Mouse (Mus musculus) liver, embryonic 16.5 days (tissue): Measurements from ENCODE around the gene Zfp628. TPM values are rescaled to one million over a fixed set of nuclear protein-coding genes. Genes with fewer than 3 reads are reported as not detected.

Experiments
- ATAC-seq: fragments of 200-750 bp; cut with Nextera tagmentation; 2 replicates; pipeline ENCODE4 v1.8.0; 2017; ENCODE audit warnings: low read depth, mild to moderate bottlenecking, moderate number of reproducible peaks, moderate library complexity
- H3K27ac ChIP-seq: fragments of 300-500 bp; sonication (generic); 2 replicates; pipeline ENCODE4 v1.5.1; 2014; ENCODE audit warnings: mild to moderate bottlenecking, low read length
- H3K27me3 ChIP-seq: fragments of 300-500 bp; sonication (generic); 2 replicates; pipeline ENCODE4 v1.6.1; 2014; ENCODE audit warnings: low read depth, low read length, mixed read lengths; ENCODE audit not compliant: control insufficient read depth, insufficient read depth
- H3K36me3 ChIP-seq: fragments of 300-500 bp; sonication (generic); 2 replicates; pipeline ENCODE4 v1.6.1; 2014; ENCODE audit warnings: mild to moderate bottlenecking; ENCODE audit not compliant: control insufficient read depth, insufficient read depth
- H3K4me1 ChIP-seq: fragments of 300-500 bp; sonication (generic); 2 replicates; pipeline ENCODE4 v1.6.1; 2014; ENCODE audit warnings: low read depth, low read length, mixed read lengths; ENCODE audit not compliant: control insufficient read depth
- H3K4me2 ChIP-seq: fragments of 300-500 bp; sonication (generic); 2 replicates; pipeline ENCODE4 v1.6.1; 2014; ENCODE audit warnings: low read depth, low read length, mixed read lengths
- H3K4me3 ChIP-seq: fragments of 300-500 bp; sonication (generic); 2 replicates; pipeline ENCODE4 v1.5.1; 2014; ENCODE audit warnings: low read depth, mild to moderate bottlenecking, low read length
- H3K9ac ChIP-seq: fragments of 300-500 bp; sonication (generic); 2 replicates; pipeline ENCODE4 v1.6.1; 2014; ENCODE audit warnings: low read depth, low read length
- H3K9me3 ChIP-seq: fragments of 300-500 bp; sonication (generic); replicated peaks from 2 replicates; pipeline ENCODE4 v1.6.1; 2016; ENCODE audit warnings: low read length; ENCODE audit not compliant: control insufficient read depth
- WGBS: fragments of 180-500 bp; shearing (Covaris S2); extraction: QIAGEN DNeasy Blood & Tissue Kit; methylation state at CpG from one replicate; pipeline ENCODE4 v1.1.7; 2014; ENCODE audit not compliant: insufficient replicate concordance; 5-methylcytosine and 5-hydroxymethylcytosine counted together
- polyA plus RNA-seq: library from polyadenylated mRNA; unstranded; fragments of >200 nt; fragmentation: Nextera tagmentation; extraction: Ambion mirVana; gene quantifications from 2 replicates; pipeline ENCODE4 v1.2.1, GENCODE M21; 2015

Gene Zfp628
- polyA plus RNA-seq, 1 experiment from 2014 or later, result 1.9 TPM

DNA sequence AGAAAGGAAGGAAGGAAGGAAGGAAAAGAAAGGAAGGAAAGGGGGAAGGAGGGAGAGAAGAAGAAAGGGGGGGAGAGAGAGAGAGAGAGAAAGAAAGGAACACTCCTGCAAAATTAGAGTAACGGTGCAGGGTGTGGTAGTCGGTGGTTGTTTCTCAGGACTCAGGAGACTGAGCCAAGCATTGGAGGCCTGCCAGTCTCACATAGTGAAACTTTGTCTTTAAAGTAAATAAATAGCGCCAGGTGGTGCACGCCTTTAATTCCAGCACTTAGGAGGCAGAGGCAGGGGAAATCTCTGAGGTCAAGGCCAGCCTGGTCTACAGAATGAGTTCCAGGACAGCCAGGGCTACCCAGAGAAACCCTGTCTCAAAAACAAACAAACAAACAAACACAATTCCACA, 28.3 kb upstream of the Zfp628 start:
- Histone ChIP-seq H3K27ac (no peak overlapping the region), H3K9ac (no peak overlapping the region), H3K4me1 (no peaks in the 10 kb centered on the region), H3K4me2 (no peak overlapping the region), H3K36me3 (no peaks in the 10 kb centered on the region), H3K4me3 (no peak overlapping the region), H3K9me3 (no peaks in the 10 kb centered on the region), H3K27me3 (no peaks in the 10 kb centered on the region)
- peak; percentile 32; the same call in 1 of the 2 replicates for ATAC-seq
- WGBS, result 60% methylated on average over 4 of the region's 4 CpGs

DNA sequence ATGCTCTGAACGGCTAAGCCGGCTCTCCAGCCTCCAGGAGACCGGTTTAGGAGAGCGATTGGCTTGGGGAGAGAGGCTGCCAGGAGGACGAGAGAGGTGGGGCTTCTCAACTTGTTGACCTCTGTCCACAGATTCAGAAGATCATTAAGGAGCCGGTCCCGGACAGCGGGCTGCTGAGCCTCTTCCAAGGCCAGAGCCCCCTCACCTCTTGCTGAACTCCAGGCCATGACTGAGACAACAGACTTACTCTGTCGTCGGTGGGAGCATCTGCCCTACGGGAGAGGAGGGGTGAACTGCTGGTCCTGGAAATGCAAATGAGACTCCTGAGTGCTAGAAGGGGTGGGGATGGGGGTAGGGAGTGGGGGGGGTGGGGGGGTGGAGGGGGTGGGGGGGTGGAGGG, 19.8 kb upstream of the Zfp628 start:
- 70% methylated on average over 11 of the region's 11 CpGs for WGBS
- H3K27me3 ChIP-seq, result no peaks in the 10 kb centered on the region
- no peak overlapping the region for H3K27ac ChIP-seq
- H3K4me3 ChIP-seq, result no peak overlapping the region
- peaks cover 7% of the 10 kb centered on the region for H3K4me1 ChIP-seq
- no peak overlapping the region for H3K4me2 ChIP-seq
- H3K36me3 ChIP-seq, result no peaks in the 10 kb centered on the region
- no peaks in the 10 kb centered on the region for H3K9me3 ChIP-seq
- ATAC-seq, result no peak
- H3K9ac ChIP-seq, result no peak overlapping the region

DNA sequence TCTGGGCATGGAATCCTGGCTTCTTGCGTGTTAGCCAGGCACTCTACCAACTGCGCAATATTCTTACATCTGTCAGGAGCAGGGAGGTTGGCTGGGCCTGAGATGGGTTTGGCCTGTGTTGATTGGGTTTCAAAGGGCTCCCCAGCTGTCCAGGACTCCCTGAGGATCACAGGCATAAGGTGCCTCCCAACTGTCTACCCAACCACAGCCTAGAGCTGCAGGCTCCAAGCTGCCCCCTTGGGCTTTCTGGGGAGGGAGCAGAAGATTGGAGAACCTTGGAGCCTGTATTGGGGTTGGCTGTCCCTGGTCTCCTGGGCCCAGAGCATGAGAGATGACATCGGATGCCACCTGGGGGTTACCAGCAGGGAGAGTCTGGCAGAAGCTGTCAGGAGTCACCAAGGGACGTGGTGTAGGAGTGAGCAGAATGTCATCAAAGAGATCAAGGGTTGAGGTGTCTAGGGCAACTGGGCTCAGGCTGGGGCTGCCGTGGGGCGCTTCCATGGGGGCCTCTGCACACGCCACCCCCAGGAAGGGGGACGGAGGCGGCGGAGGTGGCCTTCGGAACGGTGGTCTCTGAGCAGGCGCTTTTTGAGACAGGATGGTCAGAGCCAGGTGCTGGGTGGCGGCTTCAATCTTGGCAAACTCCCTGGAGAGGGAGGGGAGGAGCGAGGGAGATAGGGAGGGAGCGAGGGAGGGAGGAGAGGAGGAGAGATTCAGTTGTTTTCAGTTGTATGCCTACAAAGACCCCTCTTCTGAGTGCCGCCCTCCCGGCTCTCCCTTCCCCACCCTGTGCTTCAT, 16.0 kb upstream of the Zfp628 start:
- H3K4me2 ChIP-seq, result peak overlapping the region; percentile 62
- H3K9ac ChIP-seq, result peak overlapping the region; percentile 10; the same call in 1 of the 2 replicates
- no peaks in the 10 kb centered on the region for H3K27me3 ChIP-seq
- no peak for ATAC-seq
- H3K27ac ChIP-seq, result no peak overlapping the region
- H3K9me3 ChIP-seq, result 0 out of 2 replicates have a peak, but pooled peaks cover 2% of the 10 kb centered on the region
- H3K4me1 ChIP-seq, result peaks cover 12% of the 10 kb centered on the region
- peak overlapping the region; percentile 33 for H3K4me3 ChIP-seq
- 29% methylated on average over 15 of the region's 18 CpGs for WGBS
- no peaks in the 10 kb centered on the region for H3K36me3 ChIP-seq

DNA sequence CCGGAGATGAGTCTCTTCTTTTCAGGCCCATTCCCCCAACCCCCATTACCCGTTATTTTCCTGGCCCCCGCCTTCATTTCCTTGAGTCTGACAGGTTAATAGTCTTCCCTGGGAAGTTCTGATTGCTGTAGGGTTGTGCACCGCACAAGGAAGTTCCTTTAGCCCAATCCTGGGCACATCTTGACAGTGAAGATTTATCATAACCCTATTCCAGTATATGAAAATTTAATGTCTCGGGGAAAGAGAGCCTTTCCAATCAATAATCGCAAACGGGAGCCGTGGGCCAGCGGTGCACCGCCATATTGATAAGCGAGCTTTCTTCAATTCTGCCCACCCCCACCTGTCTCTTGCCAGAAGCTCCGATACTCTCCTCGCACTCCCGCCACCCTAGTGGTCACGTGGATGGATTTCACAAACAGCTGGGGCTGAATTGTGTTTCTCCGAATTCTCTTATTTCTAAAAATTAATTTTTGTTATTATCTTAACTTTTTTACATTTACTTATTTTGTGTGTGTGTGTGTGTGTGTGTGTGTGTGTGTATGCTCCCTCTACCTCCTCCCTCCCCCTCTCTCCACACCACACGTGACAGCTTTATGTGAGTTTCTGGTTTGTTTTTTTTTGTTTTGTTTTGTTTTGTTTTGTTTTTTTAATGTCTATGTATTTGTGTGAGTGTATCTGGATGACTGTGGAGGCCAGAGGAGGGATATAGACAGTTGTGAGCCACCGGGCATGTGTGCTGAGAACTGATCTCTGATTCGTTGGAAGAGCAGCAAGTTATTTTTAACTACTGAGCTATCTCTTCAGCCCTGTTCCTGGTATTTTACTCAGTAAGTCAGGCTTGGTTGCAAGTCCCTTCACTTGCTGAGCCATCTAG, 15.1 kb upstream of the Zfp628 start:
- peaks cover 12% of the 10 kb centered on the region for H3K4me1 ChIP-seq
- peak overlapping the region; percentile 41 for H3K9ac ChIP-seq
- H3K27ac ChIP-seq, result peak overlapping the region; percentile 52; the same call in 1 of the 2 replicates
- H3K4me2 ChIP-seq, result peak overlapping the region; percentile 62
- no peaks in the 10 kb centered on the region for H3K27me3 ChIP-seq
- peak; percentile 69 for ATAC-seq
- H3K9me3 ChIP-seq, result 0 out of 2 replicates have a peak, but pooled peaks cover 2% of the 10 kb centered on the region
- H3K36me3 ChIP-seq, result no peaks in the 10 kb centered on the region
- 7% methylated on average over 19 of the region's 19 CpGs for WGBS
- peak overlapping the region; percentile 33 for H3K4me3 ChIP-seq

DNA sequence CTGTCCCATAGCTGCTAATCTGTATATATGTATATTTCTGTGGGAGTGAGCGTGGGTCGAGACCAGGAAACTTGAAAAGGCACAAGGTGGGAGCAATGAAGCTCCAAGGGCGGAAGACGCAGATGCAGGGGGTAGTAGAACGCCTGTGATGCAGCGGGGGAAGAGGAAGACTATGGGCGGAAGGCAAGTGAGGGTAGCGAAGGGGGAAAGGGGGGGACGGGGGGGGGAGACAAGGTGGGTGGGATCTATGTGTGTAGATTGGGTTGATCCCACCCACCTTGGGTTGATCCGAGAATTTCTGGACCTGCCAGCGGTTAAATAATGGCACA, 14.5 kb upstream of the Zfp628 start:
- no peaks in the 10 kb centered on the region for H3K27me3 ChIP-seq
- H3K4me2 ChIP-seq, result peak overlapping the region; percentile 62
- 21% methylated on average over 11 of the region's 11 CpGs for WGBS
- peak overlapping the region; percentile 41 for H3K9ac ChIP-seq
- H3K27ac ChIP-seq, result peak overlapping the region; percentile 52; the same call in 1 of the 2 replicates
- H3K9me3 ChIP-seq, result 0 out of 2 replicates have a peak, but pooled peaks cover 2% of the 10 kb centered on the region
- peaks cover 12% of the 10 kb centered on the region for H3K4me1 ChIP-seq
- ATAC-seq, result no peak
- H3K4me3 ChIP-seq, result peak overlapping the region; percentile 33
- H3K36me3 ChIP-seq, result no peaks in the 10 kb centered on the region

DNA sequence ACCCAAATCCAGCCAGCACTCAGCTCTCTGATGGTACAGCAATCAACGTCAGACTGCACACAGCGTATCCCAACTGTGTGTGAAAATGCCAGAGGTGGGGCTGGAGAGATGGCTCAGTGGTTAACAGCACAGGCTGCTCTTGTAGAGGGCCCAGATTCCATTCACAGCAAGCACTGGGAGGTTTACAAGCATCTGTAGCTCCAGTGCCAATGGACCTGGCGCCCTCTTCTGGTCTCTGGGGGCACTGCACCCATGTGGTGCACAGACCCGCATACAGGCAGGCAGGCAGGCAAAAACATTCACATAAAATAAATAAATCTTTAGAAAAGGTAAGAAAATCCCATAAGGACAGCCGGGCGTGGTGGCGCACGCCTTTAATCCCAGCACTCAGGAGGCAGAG, 13.8 kb upstream of the Zfp628 start:
- no peak overlapping the region for H3K4me3 ChIP-seq
- H3K27me3 ChIP-seq, result no peaks in the 10 kb centered on the region
- H3K27ac ChIP-seq, result no peak overlapping the region
- no peaks in the 10 kb centered on the region for H3K36me3 ChIP-seq
- H3K4me2 ChIP-seq, result no peak overlapping the region
- H3K9ac ChIP-seq, result no peak overlapping the region
- H3K9me3 ChIP-seq, result 0 out of 2 replicates have a peak, but pooled peaks cover 2% of the 10 kb centered on the region
- peaks cover 12% of the 10 kb centered on the region for H3K4me1 ChIP-seq
- ATAC-seq, result no peak
- 61% methylated on average over 8 of the region's 8 CpGs for WGBS

DNA sequence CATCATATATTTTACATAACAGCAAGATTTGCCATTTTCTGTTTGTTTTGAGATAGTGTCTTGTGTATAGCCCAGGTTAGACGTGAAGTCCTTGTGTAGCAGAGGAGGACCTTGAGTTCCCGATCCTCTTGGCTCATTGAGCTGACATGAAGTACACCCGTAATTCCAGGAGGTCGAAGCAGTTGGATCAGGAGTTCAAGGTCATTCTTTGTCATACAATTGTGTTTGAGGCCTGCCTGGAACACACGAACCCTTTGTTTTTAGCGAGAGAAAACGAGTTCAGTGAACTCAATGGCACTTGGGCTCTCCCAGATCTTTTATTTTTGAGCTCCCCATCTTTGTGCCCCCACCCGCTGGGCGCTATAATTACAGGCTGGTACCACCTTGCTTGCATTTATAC, 12.6 kb upstream of the Zfp628 start:
- Histone ChIP-seq H3K36me3 (no peaks in the 10 kb centered on the region), H3K9me3 (0 out of 2 replicates have a peak, but pooled peaks cover 2% of the 10 kb centered on the region), H3K4me1 (peaks cover 12% of the 10 kb centered on the region), H3K4me3 (no peak overlapping the region), H3K27me3 (no peaks in the 10 kb centered on the region), H3K4me2 (no peak overlapping the region), H3K9ac (no peak overlapping the region), H3K27ac (no peak overlapping the region)
- ATAC-seq, result no peak
- 63% methylated on average over 9 of the region's 9 CpGs for WGBS

DNA sequence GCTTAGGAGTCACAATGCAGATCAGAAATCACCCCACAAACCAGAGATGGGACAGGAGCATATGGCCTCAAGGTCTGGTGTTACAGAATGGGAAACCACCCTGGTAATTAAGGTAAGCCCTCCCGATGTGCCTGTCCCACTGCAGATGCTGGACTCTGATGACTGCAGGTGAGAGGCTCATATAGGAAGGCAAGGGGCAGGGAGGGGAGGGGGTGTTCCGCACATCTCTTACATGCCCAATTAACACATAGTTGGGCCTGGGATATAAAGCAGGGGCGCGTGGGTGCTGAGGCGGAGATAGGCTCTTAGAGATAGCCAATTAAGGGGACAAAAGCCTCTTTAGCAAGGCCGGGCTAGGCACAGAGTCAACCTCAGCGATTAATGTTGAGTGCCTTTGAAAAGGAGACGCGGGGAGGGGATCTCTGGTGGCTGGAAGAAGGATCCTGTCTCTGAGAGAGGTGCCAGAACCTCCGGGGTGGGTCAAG, 8.5 kb upstream of the Zfp628 start, which contains the start of gene Gm36210:
Gene Gm36210 (minus strand): TSS at position 51 of the 485 bp plus-strand sequence.
- H3K4me1 ChIP-seq, result no peaks in the 10 kb centered on the region
- H3K9me3 ChIP-seq, result no peaks in the 10 kb centered on the region
- no peak within 1 kb of the TSS for H3K27ac ChIP-seq
- ATAC-seq, result no peak
- H3K4me2 ChIP-seq, result no peak within 1 kb of the TSS
- H3K9ac ChIP-seq, result no peak within 1 kb of the TSS
- 65% methylated on average over 10 of the region's 10 CpGs for WGBS
- H3K4me3 ChIP-seq, result no peak within 1 kb of the TSS
- H3K27me3 ChIP-seq, result no peaks in the 10 kb centered on the region
- H3K36me3 ChIP-seq, result no peaks in the 10 kb centered on the region
